Mouse (Mus musculus) embryonic stem cell, embryonic (primary cell): ENCODE data around the gene Mfsd12.

Source experiments
- CTCF ChIA-PET, 4 experiments: fragments of 300-600 bp in 2 of 4; fragments of 350-600 bp in 2 of 4; sonication (Branson Sonifier 250); formaldehyde crosslinking; loops; one replicate each; lab custom pipeline; 2022; ENCODE audit warnings: inconsistent platforms in 2 of 4; lab: Charles Lee
- POLR2A ChIA-PET, 4 experiments: fragments of 300-600 bp in 2 of 4; fragments of 350-600 bp in 2 of 4; sonication (Branson Sonifier 250); formaldehyde crosslinking; loops; one replicate each; lab custom pipeline; 2022; ENCODE audit warnings: antibody characterized with exemption in 4 of 4, inconsistent platforms in 1 of 4; lab: Charles Lee

The Mfsd12 gene

GRCm38 (mm10) chr10:81356352-81356990 is 820 bp upstream of the Mfsd12 start:
- CTCF ChIA-PET: interaction anchor here in 3 of 4 experiments (0.6 to 1.2 kb wide), 7 partner anchors 10 to 1862 kb away, joined by 3 to 5 read pairs (median 3); no protein-coding TSS in a partner anchor
- POLR2A ChIA-PET: interaction anchor here in 3 of 4 experiments (0.6 to 2.2 kb wide), 14 partner anchors 9 to 427 kb away, joined by 3 to 11 read pairs (median 4); partner anchors contain the start of genes 4930404N11Rik (in 2 of the 3), Cactin (in 1 of the 3), Fzr1 (in 1 of the 3) and Gadd45b (in 1 of the 3)

- ChIA-PET CTCF (interaction anchor here in 2 of 4 experiments (0.7 to 1.3 kb wide), 3 partner anchors 12 to 166 kb away, joined by 3 to 5 read pairs (median 3); partner anchors contain the start of gene Pip5k1c (in 1 of the 2)), POLR2A (interaction anchor here in 2 of 4 experiments (0.6 to 5.1 kb wide), 7 partner anchors 8 to 41 kb away, joined by 3 to 31 read pairs (median 5); partner anchors contain the start of genes Fzr1 (in 2 of the 2), 4930404N11Rik (in 1 of the 2) and Cactin (in 1 of the 2))
Observed at GRCm38 (mm10) chr10:81358209-81358608, 918 bp downstream of the Mfsd12 start.

GRCm38 (mm10) chr10:81358841-81359240 is 1.6 kb downstream of the Mfsd12 start:
- POLR2A ChIA-PET: interaction anchor here in 2 of 4 experiments (0.5 to 5.1 kb wide), 5 partner anchors 13 to 1655 kb away, joined by 3 to 31 read pairs (median 3); partner anchors contain the start of genes Cactin (in 1 of the 2) and Fzr1 (in 1 of the 2)
- CTCF ChIA-PET: interaction anchor here in 2 of 4 experiments (0.6 to 1.3 kb wide), 4 partner anchors 12 to 373 kb away, joined by 3 to 5 read pairs (median 3); partner anchors contain the start of gene Pip5k1c (in 1 of the 2)

- ChIA-PET POLR2A (interaction anchor here in 3 of 4 experiments (0.6 to 5.5 kb wide), 24 partner anchors 9 to 1193 kb away, joined by 3 to 35 read pairs (median 4); partner anchors contain the start of genes Dohh (in 2 of the 3), Fzr1 (in 2 of the 3), Gm48551 (in 2 of the 3) and Pip5k1c (in 2 of the 3)), CTCF (interaction anchor here in 2 of 4 experiments (0.7 to 2.2 kb wide), 10 partner anchors 10 to 71 kb away, joined by 3 to 13 read pairs (median 4); partner anchors contain the start of genes Fzr1 (in 2 of the 2), Hmg20b (in 2 of the 2), Gipc3 (in 1 of the 2) and Pip5k1c (in 1 of the 2))
Observed at GRCm38 (mm10) chr10:81360721-81361120, 3.4 kb downstream of the Mfsd12 start.

- POLR2A ChIA-PET: interaction anchor here in 3 of 4 experiments (0.6 to 5.5 kb wide), 20 partner anchors 8 to 96 kb away, joined by 3 to 35 read pairs (median 4); partner anchors contain the start of genes Fzr1 (in 2 of the 3), Apba3 (in 1 of the 3), Cactin (in 1 of the 3) and Dohh (in 1 of the 3)
Observed at GRCm38 (mm10) chr10:81362336-81362949, 5.2 kb downstream of the Mfsd12 start.

GRCm38 (mm10) chr10:81363436-81364346 is 6.4 kb downstream of the Mfsd12 start:
- ChIA-PET CTCF (interaction anchor here (0.6 to 1.6 kb wide), 10 partner anchors 15 to 917 kb away, joined by 3 to 5 read pairs (median 3); partner anchors contain the start of gene Pip5k1c (in 1 of the 4)), POLR2A (interaction anchor here in 3 of 4 experiments (0.5 to 8.1 kb wide), 31 partner anchors 8 to 1484 kb away, joined by 3 to 87 read pairs (median 4); partner anchors contain the start of genes Fzr1 (in 3 of the 3), Pip5k1c (in 1 of the 3) and Zfr2 (in 1 of the 3))

More at GRCm38 (mm10) chr10:81362336-81362949, 5.2 kb downstream of the Mfsd12 start:
- CTCF ChIA-PET: interaction anchor here in 3 of 4 experiments (0.6 to 1.5 kb wide), 12 partner anchors 12 to 801 kb away, joined by 3 to 12 read pairs (median 3); partner anchors contain the start of genes Hmg20b (in 1 of the 3) and Pip5k1c (in 1 of the 3)

GRCm38 (mm10) chr10:81364666-81365065 is 7.4 kb downstream of the Mfsd12 start:
- POLR2A ChIA-PET: interaction anchor here in 3 of 4 experiments (0.6 to 8.1 kb wide), 23 partner anchors 9 to 416 kb away, joined by 3 to 87 read pairs (median 4); partner anchors contain the start of genes Fzr1 (in 2 of the 3), Pip5k1c (in 1 of the 3) and Tbxa2r (in 1 of the 3)

GRCm38 (mm10) chr10:81365073-81365472 is 7.8 kb downstream of the Mfsd12 start:
- CTCF ChIA-PET: interaction anchor here in 1 of 4 experiments (1.0 to 1.7 kb wide), 4 partner anchors 14 to 85 kb away, joined by 3 to 8 read pairs (median 3); partner anchors contain the start of gene Pip5k1c

More at GRCm38 (mm10) chr10:81364666-81365065, 7.4 kb downstream of the Mfsd12 start:
- CTCF ChIA-PET: interaction anchor here in 3 of 4 experiments (0.7 to 1.6 kb wide), 5 partner anchors 14 to 178 kb away, joined by 3 to 5 read pairs (median 3); partner anchors contain the start of gene Pip5k1c (in 1 of the 3)

GRCm38 (mm10) chr10:81365672-81366476 is 8.6 kb downstream of the Mfsd12 start, which contains the start of gene 4930404N11Rik:
Gene 4930404N11Rik, minus strand, starts transcription at chr10:81365816.
- ChIA-PET CTCF (interaction anchor here in 1 of 4 experiments (0.6 to 1.7 kb wide), 8 partner anchors 9 to 480 kb away, joined by 3 to 8 read pairs (median 3); partner anchors contain the start of genes Celf5, Gipc3, Hmg20b and Pip5k1c), POLR2A (interaction anchor here (0.6 to 8.1 kb wide), 47 partner anchors 9 to 181 kb away, joined by 3 to 87 read pairs (median 4); partner anchors contain the start of genes Dohh (in 3 of the 4), Gm48551 (in 3 of the 4), Fzr1 (in 2 of the 4) and Mfsd12 (in 2 of the 4))

More at GRCm38 (mm10) chr10:81365073-81365472, 7.8 kb downstream of the Mfsd12 start:
- POLR2A ChIA-PET: interaction anchor here (0.9 to 8.1 kb wide), 30 partner anchors 8 to 180 kb away, joined by 3 to 87 read pairs (median 6); partner anchors contain the start of genes Dohh (in 3 of the 4), Gm48551 (in 3 of the 4), Fzr1 (in 2 of the 4) and Mfsd12 (in 2 of the 4)

- ChIA-PET CTCF (interaction anchor here in 1 of 4 experiments (0.6 to 1.7 kb wide), 6 partner anchors 10 to 74 kb away, joined by 3 to 8 read pairs (median 4); partner anchors contain the start of genes Gipc3, Hmg20b and Pip5k1c), POLR2A (interaction anchor here (0.6 to 8.1 kb wide), 44 partner anchors 10 to 174 kb away, joined by 3 to 87 read pairs (median 4); partner anchors contain the start of genes Dohh (in 3 of the 4), Gm48551 (in 3 of the 4), Cactin (in 2 of the 4) and Fzr1 (in 2 of the 4))
Observed at GRCm38 (mm10) chr10:81366477-81367206, 9.4 kb downstream of the Mfsd12 start.

GRCm38 (mm10) chr10:81367207-81367495 is 9.9 kb downstream of the Mfsd12 start:
- POLR2A ChIA-PET: interaction anchor here (0.8 to 8.1 kb wide), 24 partner anchors 9 to 174 kb away, joined by 3 to 87 read pairs (median 5); partner anchors contain the start of genes Fzr1 (in 2 of the 4), Pip5k1c (in 2 of the 4), Cactin (in 1 of the 4) and Dohh (in 1 of the 4)
- CTCF ChIA-PET: interaction anchor here in 1 of 4 experiments (0.7 to 1.7 kb wide), 3 partner anchors 10 to 62 kb away, joined by 3 to 6 read pairs (median 4); partner anchors contain the start of gene Hmg20b

- ChIA-PET CTCF (interaction anchor here in 1 of 4 experiments (1.0 kb wide), 1 partner anchor 21 kb away, joined by 3 read pairs; no protein-coding TSS in a partner anchor), POLR2A (interaction anchor here in 2 of 4 experiments (0.5 to 8.9 kb wide), 8 partner anchors 8 to 851 kb away, joined by 3 to 87 read pairs (median 17); partner anchors contain the start of gene 4930404N11Rik (in 1 of the 2))
Observed at GRCm38 (mm10) chr10:81375322-81375721, 18.0 kb downstream of the Mfsd12 start.
